Mouse (Mus musculus): ENCODE measurements around the gene Dnah12. TPM values are rescaled to one million over a fixed set of nuclear protein-coding genes. Genes with fewer than 3 reads are reported as not detected.
"Not testable (repeated sequence)": the region's sequence is repeated elsewhere in the genome, so short reads cannot be mapped to it uniquely, and the experiment has no call there.

Dnah12 gene
- polyA plus RNA-seq, 1 experiment from 2014 or later: 0.16 TPM

- DNase-seq (ENCODE audit: low spot score): peak; percentile 65
Measured at GRCm38 (mm10) chr14:26878756-26879155, 185.7 kb downstream of the Dnah12 start.

GRCm38 (mm10) chr14:26879976-26880375, 186.9 kb downstream of the Dnah12 start:
- no peak for DNase-seq (ENCODE audit: low spot score)

- DNase-seq (ENCODE audit: low spot score): no peak
Measured at GRCm38 (mm10) chr14:26881700-26882099, 188.6 kb downstream of the Dnah12 start.

GRCm38 (mm10) chr14:26887244-26887643, 194.2 kb downstream of the Dnah12 start:
- no peak for DNase-seq (ENCODE audit: low spot score)

GRCm38 (mm10) chr14:26890777-26891176, 197.7 kb downstream of the Dnah12 start:
- DNase-seq (ENCODE audit: low spot score): no peak

- DNase-seq (ENCODE audit: low spot score): no peak
Measured at GRCm38 (mm10) chr14:26894392-26894791, 201.3 kb downstream of the Dnah12 start, which contains the start of gene Asb14. TSS of gene Asb14 (plus strand) at chr14:26894557.

- DNase-seq (ENCODE audit: low spot score): no peak
Measured at GRCm38 (mm10) chr14:26899490-26899889, 206.4 kb downstream of the Dnah12 start.

GRCm38 (mm10) chr14:26900893-26901292, 207.8 kb downstream of the Dnah12 start:
- no peak for DNase-seq (ENCODE audit: low spot score)

- DNase-seq (ENCODE audit: low spot score): no peak
Measured at GRCm38 (mm10) chr14:26907401-26907800, 214.3 kb downstream of the Dnah12 start.

GRCm38 (mm10) chr14:26910461-26910860, 217.4 kb downstream of the Dnah12 start:
- not testable (repeated sequence) for DNase-seq (ENCODE audit: low spot score)

- DNase-seq (ENCODE audit: low spot score): no peak
Measured at GRCm38 (mm10) chr14:26911201-26911600, 218.1 kb downstream of the Dnah12 start.

- no peak for DNase-seq (ENCODE audit: low spot score)
Measured at GRCm38 (mm10) chr14:26911826-26912225, 218.8 kb downstream of the Dnah12 start.

GRCm38 (mm10) chr14:26913681-26914268, 220.7 kb downstream of the Dnah12 start:
- DNase-seq (ENCODE audit: low spot score): no peak

GRCm38 (mm10) chr14:26919310-26919709, 226.2 kb downstream of the Dnah12 start:
- DNase-seq (ENCODE audit: low spot score): no peak

GRCm38 (mm10) chr14:26923702-26924421, 230.8 kb downstream of the Dnah12 start:
- DNase-seq (ENCODE audit: low spot score): no peak

- peak; percentile 10 for DNase-seq (ENCODE audit: low spot score)
Measured at GRCm38 (mm10) chr14:26934891-26935290, 241.8 kb downstream of the Dnah12 start.

- no peak for DNase-seq (ENCODE audit: low spot score)
Measured at GRCm38 (mm10) chr14:26935558-26935957, 242.5 kb downstream of the Dnah12 start.

Small RNAs within 50 kb of the gene (microRNA-seq; reads per million reads assigned to microRNA genes)
- 2.9 reads per million for gene Mir7672 (ENCODE audit: borderline number of aligned reads)

Other genes with a start within 250 kb of the Dnah12 start
- 16.8 and 19.6 TPM in 2 replicates for gene Slmap, start 158.3 kb upstream of the Dnah12 start, polyA plus RNA-seq (2015; fragmentation: Nextera tagmentation; extraction: Ambion mirVana)
- 30.7 and 41.4 TPM in 2 replicates for gene Dennd6a, start 119.4 kb upstream of the Dnah12 start, polyA plus RNA-seq (2015; fragmentation: Nextera tagmentation; extraction: Ambion mirVana)
- gene Arf4, start 55.2 kb upstream of the Dnah12 start, polyA plus RNA-seq (2015; fragmentation: Nextera tagmentation; extraction: Ambion mirVana): 257 and 289 TPM in 2 replicates
- gene Pde12, start 23.4 kb upstream of the Dnah12 start, polyA plus RNA-seq (2015; fragmentation: Nextera tagmentation; extraction: Ambion mirVana): 14.3 and 15.9 TPM in 2 replicates
- 0.08 TPM in 1 of 2 replicates, not detected in the other for gene Asb14, start 201.3 kb downstream of the Dnah12 start, polyA plus RNA-seq (2015; fragmentation: Nextera tagmentation; extraction: Ambion mirVana)